Mouse (Mus musculus): ENCODE measurements around the gene Ehd2.

The Ehd2 gene
- long read RNA-seq, experiment 1, full-length matches to known transcripts, result 3 of 4 reads
- long read RNA-seq, experiment 1, partial matches to known transcripts, result 1 of 4 reads
- long read RNA-seq, experiment 1, other reads (novel, unspliced or antisense), result 0 of 4 reads
- long read RNA-seq, experiment 2, full-length matches to known transcripts, result 2 of 3 reads
- long read RNA-seq, experiment 2, partial matches to known transcripts, result 1 of 3 reads
- long read RNA-seq, experiment 2, other reads (novel, unspliced or antisense), result 0 of 3 reads

DNA sequence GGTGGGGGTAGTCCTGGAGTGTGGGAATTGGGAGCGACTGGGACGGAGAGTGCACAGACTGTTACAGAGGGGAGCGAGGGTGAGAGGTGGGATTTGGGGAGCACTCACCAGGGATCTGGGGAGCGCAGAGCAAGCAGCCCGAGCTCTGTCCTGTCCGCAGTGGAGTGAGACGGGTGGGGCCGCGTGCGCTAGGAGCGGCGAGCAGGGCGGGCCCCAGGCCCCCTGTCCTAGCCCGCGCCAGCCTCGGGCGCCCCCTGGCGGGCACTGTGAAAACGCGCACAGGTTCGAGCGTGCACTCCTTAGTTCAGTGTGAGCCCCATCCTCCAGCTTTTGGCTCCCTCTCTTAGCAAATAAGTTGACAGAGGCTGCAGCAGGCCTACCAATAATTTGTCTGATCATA, at the start of gene Ehd2:
Gene Ehd2, minus strand, starts transcription at position 256 of the 400 bp plus-strand sequence.
- intact Hi-C loops (cut with DNase I), result loop anchor here (1.0 kb wide), 1 partner anchor 19 kb away; no protein-coding TSS in a partner anchor

DNA sequence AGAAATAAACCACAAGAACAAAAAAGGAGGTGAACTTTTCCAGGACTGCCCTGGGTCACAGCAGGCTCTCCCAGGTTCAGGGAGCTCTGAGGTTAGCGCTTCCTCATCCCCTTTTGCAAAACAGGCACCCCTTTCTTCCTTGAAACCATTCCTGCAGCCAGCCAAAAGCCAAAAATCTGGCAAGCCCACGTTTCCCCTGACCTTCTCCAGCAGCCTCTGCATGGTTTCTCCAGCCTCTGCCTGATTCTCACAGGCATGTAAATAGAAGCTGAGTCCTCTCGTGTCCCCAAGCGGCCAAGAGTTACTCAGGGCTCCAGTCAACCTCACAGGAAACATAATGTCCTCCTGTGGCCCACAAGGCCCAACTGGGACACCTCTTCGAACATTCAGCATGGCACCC, 48.0 kb upstream of the Ehd2 start:
- intact Hi-C loops (cut with DNase I), result no loop called here

DNA sequence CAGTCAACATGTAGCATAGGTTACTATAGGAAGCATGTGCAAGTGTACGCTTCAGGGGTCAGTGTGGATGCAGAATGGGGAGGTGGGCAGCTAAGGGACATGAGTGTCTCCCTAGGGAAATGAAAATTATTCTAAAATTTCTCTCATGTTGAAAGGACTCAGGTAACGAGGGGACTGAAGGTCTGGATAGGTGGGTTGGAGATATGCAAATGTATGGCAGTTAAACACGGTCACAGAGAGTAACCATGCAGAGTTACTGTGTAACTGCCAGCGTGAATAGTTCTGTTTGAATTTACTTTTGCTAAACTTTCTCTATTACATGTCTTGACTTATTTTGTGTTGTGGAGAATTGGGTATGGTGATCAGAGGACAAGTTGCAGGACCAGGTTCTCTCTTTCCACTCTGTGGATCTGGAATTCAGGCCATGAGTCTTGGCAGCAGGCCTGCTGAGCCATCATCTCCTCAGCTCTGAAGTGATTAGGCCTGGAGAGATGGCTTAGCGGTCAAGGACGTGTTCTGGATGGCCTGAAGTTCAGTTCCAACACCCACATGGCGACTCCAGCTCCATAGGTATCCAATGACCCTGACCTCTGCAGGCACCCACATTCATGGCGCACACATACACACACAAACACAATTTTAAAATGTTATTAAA, 47.3 kb upstream of the Ehd2 start:
- intact Hi-C loops (cut with DNase I), result no loop called here

DNA sequence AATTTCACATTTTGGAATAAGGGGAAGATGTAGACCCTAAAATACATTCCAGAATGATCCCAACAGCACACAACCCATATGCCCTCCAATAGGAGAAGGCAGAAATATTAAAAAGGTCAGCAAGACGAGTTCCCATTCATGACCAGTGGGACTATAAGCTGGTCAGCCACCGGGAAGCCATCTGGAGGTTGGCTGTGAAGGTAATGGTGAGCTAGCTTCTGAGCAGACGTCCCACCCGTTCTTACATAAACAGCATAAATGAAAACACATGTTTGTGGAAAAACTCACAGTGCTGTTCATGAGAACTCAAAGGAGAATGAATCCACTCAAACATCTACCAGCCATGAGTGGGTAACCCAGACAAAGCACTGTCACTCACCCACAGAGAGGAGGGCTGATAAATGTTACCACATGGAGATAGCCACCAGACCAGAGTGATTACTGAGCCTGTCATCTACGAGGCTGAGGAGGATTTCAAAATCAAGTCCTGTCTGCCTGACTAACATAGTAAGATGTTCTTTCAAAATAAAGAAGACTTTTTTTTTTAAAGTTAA, 46.4 kb upstream of the Ehd2 start:
- intact Hi-C loops (cut with DNase I), result no loop called here

DNA sequence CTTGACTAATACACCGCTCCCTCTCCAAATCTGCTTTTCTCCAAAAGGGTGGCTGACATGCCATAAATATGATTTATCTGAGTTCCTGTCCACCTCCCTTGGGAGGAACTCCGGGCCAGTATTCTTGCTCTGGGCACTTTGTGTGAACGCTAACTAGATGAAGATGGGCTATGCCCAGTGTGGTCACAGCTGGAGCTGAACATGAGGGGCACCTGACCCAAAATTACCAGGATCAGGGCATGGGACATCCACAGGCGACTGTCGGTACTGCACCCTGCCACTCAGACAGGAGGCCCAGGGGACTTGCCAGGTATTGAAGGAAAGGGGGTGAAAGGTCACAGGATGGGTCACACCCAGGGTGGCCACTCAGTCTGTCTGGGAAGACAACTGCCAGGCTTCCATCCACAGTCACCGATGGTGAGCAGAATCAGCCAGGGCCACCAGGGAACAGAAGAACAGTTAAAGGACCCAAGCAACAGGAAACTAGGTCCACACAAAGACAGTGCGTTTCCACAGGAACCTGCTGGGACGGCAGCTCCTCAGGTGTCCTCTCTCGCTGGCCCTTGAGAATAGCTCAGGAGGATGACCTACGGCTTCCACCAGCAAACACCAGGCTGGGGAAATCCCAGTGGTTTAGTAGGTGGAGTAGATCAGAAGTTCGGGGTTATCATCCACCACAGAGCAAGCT, 45.4 kb upstream of the Ehd2 start:
- intact Hi-C loops (cut with DNase I), result no loop called here

DNA sequence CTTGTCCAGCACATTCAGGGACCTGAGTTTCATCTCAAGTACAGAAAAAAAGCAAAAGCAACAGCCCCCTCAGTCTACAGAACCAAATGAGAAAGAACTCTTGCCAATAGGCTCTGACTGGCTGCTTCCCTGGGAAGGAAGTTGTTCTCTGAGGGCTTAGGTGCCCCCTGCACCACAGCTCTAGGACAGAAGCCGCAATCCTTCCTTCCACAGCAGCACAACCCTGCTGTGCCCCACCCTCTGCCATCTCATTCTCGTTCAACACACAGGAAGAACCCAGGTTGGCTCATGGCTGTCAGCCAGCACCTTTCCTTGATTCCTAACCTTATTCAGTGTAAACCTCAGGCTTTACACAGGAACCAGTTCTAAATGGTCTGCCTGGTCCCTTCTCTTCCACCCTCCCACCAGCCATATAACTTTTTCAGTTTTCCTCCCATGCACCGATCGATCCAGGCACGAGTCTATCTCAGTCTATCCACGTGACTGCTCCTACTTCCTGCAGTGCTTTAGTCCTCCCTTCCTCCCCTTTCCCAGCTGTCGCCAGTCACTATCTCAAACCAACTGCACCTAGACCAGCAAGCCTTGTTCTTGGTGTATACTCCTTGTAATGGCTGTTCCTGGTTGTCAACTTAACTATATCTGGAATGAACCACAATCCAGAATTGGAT, 44.2 kb upstream of the Ehd2 start:
- intact Hi-C loops (cut with DNase I), result no loop called here

DNA sequence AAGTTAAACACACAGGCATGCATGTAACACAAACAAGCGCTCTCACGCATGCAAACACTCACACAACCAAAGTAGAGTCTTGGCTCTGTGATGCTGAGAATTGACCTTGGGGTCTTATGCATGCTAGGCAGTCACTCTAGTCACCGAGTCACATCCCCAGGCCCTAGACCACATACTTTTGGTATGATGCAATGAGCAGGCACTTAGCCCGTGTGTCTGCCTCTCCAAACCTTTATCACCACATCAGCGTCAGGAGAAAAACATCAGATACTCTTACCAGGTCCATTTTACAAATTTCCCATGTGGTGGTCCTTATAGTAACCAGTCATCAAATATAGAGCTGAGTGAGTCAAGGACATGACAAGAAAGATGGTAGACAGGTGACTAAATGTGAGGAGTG, 43.3 kb upstream of the Ehd2 start:
- intact Hi-C loops (cut with DNase I), result no loop called here

DNA sequence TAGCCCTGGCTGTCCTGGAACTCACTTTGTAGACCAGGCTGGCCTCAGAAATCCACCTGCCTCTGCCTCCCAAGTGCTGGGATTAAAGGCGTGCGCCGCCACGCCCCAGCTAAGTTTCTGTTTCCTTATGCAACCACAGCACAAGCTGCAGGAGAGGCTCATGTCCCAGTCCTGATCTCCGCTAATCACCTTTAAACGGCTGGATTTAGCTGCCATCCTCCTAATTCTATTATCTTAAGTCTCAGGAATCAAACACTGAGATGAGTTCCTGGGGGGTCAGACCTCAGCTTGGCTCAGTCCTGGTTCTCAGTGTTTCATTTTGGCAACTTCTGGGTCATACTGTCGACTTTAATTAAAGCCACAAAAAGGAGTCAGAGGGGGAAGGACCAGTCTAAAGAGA, 42.3 kb upstream of the Ehd2 start:
- intact Hi-C loops (cut with DNase I), result no loop called here

DNA sequence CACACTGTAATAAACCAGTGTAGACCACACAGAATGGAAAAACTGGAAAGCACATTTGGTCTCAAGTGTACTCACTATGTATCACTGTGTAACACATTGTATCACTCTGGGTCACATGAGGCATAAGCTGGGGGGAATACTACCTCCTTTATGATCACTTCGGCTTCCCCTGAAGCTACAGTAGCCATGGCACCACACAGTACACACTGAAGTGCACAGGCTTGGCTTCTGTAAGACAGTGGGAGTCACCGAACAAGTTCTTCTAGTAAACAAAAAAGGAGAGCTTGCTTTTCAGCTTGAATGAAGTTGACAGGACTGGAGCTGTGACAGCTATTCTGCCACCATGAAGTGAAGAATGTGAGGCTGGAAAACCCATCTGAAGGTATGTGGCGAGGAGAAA, 37.7 kb upstream of the Ehd2 start:
- intact Hi-C loops (cut with DNase I), result no loop called here

DNA sequence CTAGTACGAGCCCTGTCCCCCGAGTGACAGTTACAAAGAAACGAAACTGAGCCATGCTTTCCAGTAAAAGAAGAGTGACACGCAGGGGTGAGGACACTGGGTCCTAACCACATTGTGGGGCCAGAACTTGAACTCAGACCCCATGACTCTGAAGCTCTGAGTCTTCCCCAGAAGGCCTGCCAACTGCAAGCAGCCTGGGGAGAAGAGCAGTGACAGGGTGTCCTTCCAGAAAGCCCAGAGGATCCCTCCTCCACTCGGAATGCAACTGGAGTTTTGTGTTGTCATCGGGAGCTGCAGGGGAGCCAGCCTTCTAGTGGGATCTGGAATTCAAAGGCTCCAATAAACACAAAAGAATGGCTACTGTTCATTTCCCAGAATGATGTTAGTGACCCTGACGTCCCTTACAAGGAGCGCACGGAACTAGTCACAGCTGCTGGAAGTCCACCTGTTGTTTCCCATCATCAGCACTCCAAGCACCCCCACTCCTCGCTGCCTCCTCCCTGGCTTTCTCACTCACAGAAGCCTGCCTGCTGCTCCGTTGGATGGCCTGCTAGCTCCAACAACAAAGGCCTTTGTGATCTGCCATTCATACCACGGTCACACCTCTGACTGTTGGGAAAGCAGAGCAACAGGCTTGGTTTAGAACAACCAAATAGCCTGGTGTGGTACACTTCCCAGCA, 37.0 kb upstream of the Ehd2 start:
- intact Hi-C loops (cut with DNase I), result no loop called here

DNA sequence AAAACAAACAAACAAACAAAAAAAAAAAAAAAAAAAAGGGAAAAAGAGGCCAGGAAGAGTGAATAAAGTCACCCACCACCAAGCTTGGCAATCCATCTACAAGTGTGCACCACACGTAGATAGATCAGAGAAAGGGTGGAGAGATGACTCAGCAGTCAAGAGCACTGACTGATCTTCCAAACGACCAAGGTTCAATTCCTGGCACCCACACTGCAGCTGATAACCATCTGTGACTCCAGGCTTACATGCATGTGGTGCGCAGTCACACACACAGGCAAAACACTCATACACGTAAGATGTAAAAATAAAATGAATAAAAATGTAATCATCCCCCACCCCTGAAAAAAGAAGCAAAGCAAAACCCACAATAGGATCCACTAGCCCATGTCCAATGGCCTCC, 35.7 kb upstream of the Ehd2 start:
- intact Hi-C loops (cut with DNase I), result no loop called here

DNA sequence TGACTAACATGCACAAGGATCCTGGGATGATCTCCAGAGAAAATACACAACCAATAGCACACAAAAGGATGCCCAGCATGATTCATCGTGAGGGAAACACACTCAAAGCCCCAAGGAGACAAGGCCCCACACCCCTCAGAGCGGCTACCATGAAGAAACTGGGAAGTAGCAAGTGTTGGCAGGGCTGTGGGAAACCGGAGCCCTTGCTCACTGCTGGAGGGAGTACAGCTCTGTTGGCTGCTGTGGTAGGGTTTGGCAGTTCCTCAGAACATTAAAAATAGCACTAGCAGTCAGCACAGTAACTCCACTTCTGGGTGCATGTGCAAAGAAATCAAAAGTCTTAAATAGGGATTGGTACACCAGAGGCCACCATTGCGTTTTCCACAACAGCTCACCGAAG, 34.8 kb upstream of the Ehd2 start:
- intact Hi-C loops (cut with DNase I), result no loop called here

DNA sequence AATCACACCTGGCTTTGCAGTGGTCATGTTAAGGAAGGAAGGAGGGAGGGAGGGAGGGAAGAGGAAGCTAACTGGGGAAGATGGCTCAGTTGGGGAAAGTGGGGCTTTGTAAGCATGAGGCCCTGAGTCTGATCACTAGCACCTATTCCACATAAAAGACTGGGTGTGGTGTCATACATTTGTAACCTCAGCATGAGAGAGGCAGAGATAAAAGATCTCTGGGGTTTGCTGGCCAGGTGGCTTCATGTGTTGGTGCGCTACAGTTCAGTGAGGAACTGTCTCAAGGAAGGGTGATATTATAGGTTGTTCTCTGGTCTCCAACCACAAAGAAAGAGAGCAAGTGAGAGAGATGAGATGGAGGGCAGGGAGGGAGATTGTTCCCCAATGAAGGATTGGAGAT, 34.3 kb upstream of the Ehd2 start:
- intact Hi-C loops (cut with DNase I), result no loop called here

DNA sequence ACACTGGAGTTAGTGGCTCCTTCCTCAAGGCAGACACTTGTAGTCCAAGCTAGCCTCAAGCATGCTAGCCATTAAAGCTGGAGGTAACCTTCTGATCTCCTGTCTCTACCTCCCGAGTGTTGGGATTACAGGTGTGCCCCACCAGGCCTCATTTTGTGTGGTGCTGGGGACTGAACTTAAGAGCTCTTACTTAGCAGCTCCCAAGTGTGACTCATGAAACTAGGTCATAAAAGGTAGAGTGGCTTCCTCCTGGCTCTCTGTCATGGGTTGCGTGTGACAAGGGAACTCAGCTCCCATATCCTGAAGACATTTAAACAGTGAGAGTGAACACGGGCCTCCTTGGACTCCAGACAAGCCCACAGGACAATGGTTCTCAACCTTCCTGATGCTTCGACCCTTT, 26.4 kb upstream of the Ehd2 start:
- intact Hi-C loops (cut with DNase I), result no loop called here

DNA sequence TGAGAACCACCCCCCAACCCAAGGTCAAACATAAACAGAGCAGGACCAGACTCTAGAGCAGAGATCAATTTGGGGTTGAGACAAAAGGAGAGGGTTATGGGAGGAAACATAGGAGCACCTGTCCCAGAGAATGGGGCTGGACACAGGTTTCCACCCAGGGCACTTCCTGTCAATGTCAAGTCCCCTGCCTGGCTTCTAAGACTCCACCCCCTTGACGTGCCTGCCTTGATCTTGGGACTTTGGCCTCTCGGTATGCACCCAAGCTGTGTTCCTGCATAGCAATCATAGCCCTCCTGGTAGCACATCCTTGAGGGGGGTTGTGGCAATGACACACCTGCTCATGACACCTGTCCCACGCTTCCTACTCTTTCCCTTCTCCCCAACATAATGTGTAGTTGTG, 25.8 kb upstream of the Ehd2 start:
- intact Hi-C loops (cut with DNase I), result no loop called here

DNA sequence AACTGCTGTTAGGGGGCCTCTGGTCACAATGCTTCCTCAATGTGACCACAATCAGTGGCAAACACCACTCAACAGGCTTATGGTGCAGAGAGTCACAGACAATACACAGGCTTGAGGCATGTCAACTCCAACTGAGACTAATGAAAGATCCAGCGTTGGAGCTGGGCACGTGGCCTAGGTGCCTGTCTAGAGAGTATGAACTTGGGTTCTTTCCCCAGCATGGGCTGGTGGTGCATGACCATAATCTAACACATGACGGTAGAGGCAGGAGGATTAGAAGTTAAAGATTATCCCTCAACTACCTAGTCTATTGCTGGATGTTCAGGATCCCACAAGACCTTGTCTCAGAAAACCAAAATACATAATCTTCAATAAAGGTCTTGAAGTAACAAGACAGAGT, 24.4 kb upstream of the Ehd2 start:
- intact Hi-C loops (cut with DNase I), result no loop called here

DNA sequence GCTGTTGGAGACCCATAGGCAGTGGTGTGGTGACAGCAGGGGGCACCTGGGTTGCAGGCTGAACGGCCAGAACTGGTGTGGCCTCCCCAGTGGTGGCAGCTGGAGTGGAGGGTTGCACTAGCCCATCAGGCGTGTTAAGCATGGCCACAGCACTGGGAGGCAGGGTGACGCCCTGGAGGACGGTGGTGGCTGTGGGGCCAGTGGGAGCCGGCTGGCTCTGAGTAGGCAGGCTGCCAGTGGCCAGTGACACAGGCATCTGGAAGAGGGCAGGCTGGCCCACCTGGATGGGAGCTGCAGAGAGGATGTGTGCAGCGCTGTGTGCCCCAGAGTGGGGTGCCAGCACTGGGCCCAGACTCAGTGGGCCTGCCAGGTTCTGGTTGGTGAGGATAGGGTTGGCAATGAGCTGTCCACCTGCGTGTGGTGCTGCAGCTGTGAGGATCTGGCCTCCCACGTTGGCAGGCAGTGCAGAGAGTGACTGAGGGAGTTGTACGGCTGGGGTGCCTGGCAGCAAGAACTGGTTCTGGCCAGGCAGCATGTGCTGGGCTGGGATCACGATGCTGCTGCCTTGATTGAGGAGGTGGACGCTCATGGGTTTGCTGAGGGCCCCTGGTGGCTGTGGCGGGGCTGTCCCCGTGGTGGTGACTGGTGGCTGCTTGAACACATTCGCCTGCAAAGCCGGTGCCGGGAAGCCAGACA, 20.4 kb upstream of the Ehd2 start:
- intact Hi-C loops (cut with DNase I), result no loop called here

DNA sequence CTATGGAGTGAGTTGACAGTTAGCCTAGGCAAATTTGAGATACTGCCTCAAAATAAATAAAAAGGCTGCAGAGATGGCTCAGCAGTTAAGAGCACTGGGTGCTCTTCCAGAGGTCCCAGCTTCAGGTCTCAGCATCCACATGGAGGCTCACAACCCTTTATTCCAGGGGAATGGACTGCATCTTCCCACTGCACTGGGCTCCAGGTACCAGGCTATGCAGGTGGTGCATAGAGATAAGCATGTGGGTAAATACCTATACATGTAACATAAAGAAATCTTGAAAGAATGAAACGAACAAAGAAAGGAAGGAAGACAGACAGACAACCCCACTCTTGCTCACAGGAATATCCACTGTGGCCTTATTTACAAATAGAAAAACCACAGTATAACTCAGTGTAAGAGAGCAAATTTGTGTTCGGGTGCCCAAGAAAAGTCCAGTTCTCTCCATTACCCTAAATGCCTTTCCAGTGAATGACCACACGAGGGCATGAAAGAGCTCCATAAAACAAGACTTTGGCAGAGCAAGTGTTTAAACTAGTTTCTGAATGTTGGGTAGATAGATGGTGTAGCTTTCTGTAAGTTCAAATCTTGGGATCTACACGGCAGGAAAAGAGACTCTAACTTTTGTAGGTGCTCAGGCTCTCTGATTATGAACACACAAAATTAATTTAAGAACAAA, 15.5 kb upstream of the Ehd2 start:
- intact Hi-C loops (cut with DNase I), result loop anchor here (2.0 kb wide), 2 partner anchors 68 to 172 kb away; no protein-coding TSS in a partner anchor

DNA sequence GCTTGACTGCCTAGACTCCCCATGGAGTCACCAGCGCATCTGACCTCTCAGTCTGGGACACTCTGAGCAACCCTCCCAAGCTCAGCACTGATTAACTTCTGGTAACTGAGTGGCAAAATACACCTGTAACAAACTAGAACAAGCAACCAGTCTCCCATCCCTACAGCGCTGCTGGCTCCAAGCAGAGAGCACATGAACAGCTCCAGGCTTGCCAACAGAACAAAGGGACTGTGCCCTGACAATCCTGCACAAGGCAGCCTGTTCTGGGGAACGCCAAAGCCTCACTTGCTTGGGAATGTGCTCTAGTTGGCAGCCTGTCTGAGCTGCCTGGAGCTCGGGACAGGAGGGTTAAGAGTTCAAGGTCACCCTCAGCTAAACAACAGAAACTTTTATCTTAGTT, 14.2 kb upstream of the Ehd2 start:
- intact Hi-C loops (cut with DNase I), result no loop called here

DNA sequence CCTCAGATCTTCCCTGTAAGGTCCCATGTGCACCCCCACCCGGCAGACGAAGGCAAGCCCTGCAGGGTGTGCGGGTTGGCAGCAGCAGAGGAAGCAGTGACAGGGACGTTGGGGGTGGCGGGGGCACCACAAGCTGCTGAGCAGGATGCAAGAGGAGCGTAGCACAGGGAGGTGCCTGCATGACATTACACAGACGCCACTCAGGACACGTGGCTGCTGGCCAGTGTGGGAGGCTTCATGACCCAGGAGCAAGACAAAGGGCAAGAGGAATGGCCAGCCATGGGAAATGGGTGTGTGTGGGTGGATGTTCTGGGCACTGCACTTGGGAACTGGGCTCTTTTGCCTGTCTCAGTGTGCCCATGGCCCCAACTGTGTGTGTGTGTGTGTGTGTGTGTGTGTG, 12.9 kb upstream of the Ehd2 start:
- intact Hi-C loops (cut with DNase I), result no loop called here

All from adrenal gland (tissue).